Mouse (Mus musculus) T-helper 1 cell (primary cell): ENCODE measurements around the gene Bcl2l12.
"Not testable (repeated sequence)": the region's sequence is repeated elsewhere in the genome, so short reads cannot be mapped to it uniquely, and the experiment has no call there.

Experiments used
- in situ Hi-C: fragments of 300-600 bp; cut with MboI, MseI; formaldehyde crosslinking; loops from one replicate; pipeline ENCODE4 v1.15.1; 2025; ENCODE audit warnings: high pct_unique_total_duplicates

Bcl2l12 gene

GRCm38 (mm10) chr7:44998501-44998955, at the start of gene Bcl2l12:
Gene Bcl2l12 (minus strand): TSS chr7:44998712.
- in situ Hi-C loops, result no loop called here

- in situ Hi-C loops, result no loop called here
Observed at GRCm38 (mm10) chr7:45047491-45047890, 49.0 kb upstream of the Bcl2l12 start.

- in situ Hi-C loops, result no loop called here
Observed at GRCm38 (mm10) chr7:45046853-45047350, 48.4 kb upstream of the Bcl2l12 start.

GRCm38 (mm10) chr7:45045741-45046140, 47.2 kb upstream of the Bcl2l12 start:
- in situ Hi-C loops, result no loop called here

GRCm38 (mm10) chr7:45043307-45043706, 44.8 kb upstream of the Bcl2l12 start:
- in situ Hi-C loops, result no loop called here

- in situ Hi-C loops, result no loop called here
Observed at GRCm38 (mm10) chr7:45040851-45041250, 42.3 kb upstream of the Bcl2l12 start.

GRCm38 (mm10) chr7:45038411-45038810, 39.9 kb upstream of the Bcl2l12 start:
- in situ Hi-C loops, result no loop called here

GRCm38 (mm10) chr7:45037720-45038361, 39.3 kb upstream of the Bcl2l12 start:
- in situ Hi-C loops, result no loop called here

- in situ Hi-C loops, result no loop called here
Observed at GRCm38 (mm10) chr7:45036702-45037101, 38.2 kb upstream of the Bcl2l12 start.

- in situ Hi-C loops, result no loop called here
Observed at GRCm38 (mm10) chr7:45035631-45036030, 37.1 kb upstream of the Bcl2l12 start.

GRCm38 (mm10) chr7:45033722-45034359, 35.3 kb upstream of the Bcl2l12 start:
- in situ Hi-C loops, result loop anchor here (5.0 kb wide), 1 partner anchor 38 kb away; no protein-coding TSS in a partner anchor

GRCm38 (mm10) chr7:45030857-45031256, 32.3 kb upstream of the Bcl2l12 start:
- in situ Hi-C loops, result loop anchor here (5.0 kb wide), 1 partner anchor 41 kb away; no protein-coding TSS in a partner anchor

GRCm38 (mm10) chr7:45029995-45030394, 31.5 kb upstream of the Bcl2l12 start:
- in situ Hi-C loops, result loop anchor here (5.0 kb wide), 1 partner anchor 42 kb away; no protein-coding TSS in a partner anchor

- in situ Hi-C loops, result no loop called here
Observed at GRCm38 (mm10) chr7:45028351-45028750, 29.8 kb upstream of the Bcl2l12 start.

- in situ Hi-C loops, result no loop called here
Observed at GRCm38 (mm10) chr7:45027761-45028160, 29.2 kb upstream of the Bcl2l12 start.

GRCm38 (mm10) chr7:45026256-45026655, 27.7 kb upstream of the Bcl2l12 start:
- in situ Hi-C loops, result no loop called here

GRCm38 (mm10) chr7:45025601-45026220, 27.2 kb upstream of the Bcl2l12 start:
- in situ Hi-C loops, result no loop called here

GRCm38 (mm10) chr7:45024281-45025248, 26.1 kb upstream of the Bcl2l12 start:
- in situ Hi-C loops, result no loop called here

GRCm38 (mm10) chr7:45023711-45024110, 25.2 kb upstream of the Bcl2l12 start:
- in situ Hi-C loops, result not testable (repeated sequence)

- in situ Hi-C loops, result no loop called here
Observed at GRCm38 (mm10) chr7:45020225-45020624, 21.7 kb upstream of the Bcl2l12 start.

GRCm38 (mm10) chr7:45019031-45019571, 20.6 kb upstream of the Bcl2l12 start:
- in situ Hi-C loops, result no loop called here
